Mouse (Mus musculus) skeletal muscle tissue, adult 2 months (tissue): ENCODE results near the gene Hist2h2ab.
"Not testable (repeated sequence)": the region's sequence is repeated elsewhere in the genome, so short reads cannot be mapped to it uniquely, and the experiment has no call there.

Source experiments
- DNase-seq: peaks from one replicate; pipeline ENCODE4 v3.0.0-alpha.2; 2012; ENCODE audit warnings: low read depth, low spot score

Hist2h2ab gene

DNA sequence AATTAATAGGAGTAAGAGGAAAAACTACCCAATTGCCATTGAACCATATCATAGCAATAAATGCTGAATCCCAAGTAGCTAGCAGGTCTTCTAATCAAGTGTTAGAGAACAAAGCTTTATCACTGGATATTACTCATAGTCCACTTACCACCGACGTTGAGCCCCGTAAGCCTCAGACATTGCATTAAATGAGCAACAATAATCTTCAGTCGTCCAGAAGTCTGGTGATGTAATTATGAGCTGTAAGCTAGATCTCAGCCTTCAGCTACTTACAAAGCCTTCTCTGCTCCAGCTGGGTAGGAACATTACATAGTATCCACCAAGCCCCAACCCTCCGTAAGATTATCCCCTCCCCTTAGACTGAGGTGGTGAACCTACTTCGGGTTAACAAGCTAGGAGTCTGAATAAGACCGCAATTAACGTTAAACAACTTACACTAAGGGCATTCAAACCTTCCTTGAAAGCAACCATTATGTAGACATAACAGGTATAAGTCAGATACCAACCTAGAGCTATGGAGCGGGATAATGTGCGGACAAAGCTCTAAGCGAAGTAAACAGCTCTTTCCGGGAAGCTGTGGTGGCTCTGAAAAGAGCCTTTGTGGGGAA, 18.3 kb downstream of the Hist2h2ab start:
- DNase-seq: no peak

DNA sequence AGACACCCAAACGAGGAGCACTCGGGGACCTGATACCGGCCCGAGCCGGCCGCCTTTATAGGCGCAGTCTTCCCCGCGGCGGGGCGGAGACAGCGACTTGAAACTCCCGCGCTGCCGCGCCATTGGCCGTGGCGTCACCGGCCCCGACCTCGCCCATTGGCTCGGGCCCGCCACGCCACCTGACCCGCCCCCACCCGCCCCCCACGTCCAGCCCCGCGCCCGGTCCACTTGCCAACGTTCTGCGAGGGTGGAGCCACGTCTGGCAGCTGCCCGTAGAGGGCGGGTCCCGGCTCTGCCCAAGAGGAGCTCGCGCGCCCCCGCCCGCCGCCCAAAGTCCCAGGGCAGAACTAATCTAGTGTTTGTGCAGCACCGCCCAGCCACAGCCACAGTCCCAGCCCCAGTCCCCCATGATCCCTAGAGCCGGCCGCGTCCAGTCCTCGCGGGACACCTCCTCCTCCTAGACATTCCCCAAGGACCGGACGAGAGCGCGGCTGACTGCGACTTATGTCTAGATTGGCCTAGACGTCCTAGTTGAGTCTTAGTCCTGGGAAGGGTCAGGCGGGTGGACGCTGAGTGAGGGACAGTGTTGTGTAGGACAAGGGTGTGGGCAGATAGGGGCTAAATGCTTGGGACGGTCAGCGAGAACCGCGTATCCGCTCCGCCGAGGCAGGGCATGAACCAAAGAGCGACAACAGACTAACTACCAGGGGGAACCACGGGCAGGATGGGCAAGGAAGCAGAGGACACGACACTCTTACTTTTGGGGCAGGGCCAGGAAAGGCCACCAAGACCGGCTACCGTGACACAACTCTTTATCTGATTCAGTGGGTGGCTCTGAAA, 19.5 kb downstream of the Hist2h2ab start, which contains the start of gene Hist2h3c2:
Hist2h3c2 (minus strand) TSS at position 174 of the 840 bp plus-strand sequence.
- DNase-seq: not testable (repeated sequence)

GRCm38 (mm10) chr3:96239949-96240798, 20.5 kb downstream of the Hist2h2ab start, which contains the start of gene Hist2h2aa2:
TSS of gene Hist2h2aa2 (minus strand) at chr3:96240276.
- peak; percentile 79 for DNase-seq

DNA sequence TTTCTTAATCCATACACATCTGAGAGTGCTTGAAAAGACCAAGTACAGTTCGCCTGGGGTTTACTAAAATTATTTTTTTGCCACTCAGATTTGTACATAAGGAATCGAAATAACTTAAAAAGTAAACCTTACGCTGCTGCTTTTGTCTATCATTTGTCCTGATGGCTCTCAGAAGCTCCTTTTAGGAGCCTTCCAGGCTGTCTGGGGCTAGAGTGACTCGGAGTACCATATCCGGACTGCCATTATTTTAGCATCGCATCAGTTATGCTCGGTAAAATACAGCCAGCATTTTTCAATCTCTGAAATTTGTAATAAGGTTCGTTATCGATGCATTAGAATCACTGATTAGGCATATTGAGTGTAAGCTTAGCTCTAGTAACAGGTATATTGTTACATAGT, 21.1 kb downstream of the Hist2h2ab start:
- no peak for DNase-seq

DNA sequence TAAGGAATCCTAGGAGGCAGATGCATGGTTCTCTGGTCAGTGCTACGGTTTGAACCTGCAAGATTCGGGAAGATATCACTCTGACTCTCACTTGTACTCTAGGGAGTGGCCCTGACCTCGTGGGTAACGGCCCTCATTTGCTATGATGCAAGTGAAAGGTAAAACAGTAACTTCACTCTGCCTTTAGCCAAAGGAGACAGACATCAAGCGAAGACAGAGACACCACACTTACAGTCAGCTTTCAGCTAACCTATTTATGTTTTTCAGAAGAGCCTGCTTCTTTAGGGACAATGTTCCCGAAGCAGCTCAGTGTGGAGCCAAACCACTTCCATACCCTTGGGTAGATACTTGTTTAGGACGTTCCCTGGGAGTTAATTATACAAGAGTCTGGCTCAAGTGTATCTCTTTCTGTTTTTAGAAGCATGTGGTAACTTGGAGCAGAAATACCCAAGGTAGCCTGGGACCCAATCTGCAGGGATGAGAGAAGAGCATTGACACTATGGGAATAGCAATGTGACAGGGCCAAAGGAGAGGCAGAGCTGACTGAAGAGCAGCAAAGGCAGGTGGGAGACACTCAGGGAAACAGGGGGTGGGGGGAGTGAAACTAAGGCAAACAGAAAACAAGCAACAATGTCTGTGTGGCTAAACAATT, 24.4 kb downstream of the Hist2h2ab start:
- peak; percentile 53 for DNase-seq

DNA sequence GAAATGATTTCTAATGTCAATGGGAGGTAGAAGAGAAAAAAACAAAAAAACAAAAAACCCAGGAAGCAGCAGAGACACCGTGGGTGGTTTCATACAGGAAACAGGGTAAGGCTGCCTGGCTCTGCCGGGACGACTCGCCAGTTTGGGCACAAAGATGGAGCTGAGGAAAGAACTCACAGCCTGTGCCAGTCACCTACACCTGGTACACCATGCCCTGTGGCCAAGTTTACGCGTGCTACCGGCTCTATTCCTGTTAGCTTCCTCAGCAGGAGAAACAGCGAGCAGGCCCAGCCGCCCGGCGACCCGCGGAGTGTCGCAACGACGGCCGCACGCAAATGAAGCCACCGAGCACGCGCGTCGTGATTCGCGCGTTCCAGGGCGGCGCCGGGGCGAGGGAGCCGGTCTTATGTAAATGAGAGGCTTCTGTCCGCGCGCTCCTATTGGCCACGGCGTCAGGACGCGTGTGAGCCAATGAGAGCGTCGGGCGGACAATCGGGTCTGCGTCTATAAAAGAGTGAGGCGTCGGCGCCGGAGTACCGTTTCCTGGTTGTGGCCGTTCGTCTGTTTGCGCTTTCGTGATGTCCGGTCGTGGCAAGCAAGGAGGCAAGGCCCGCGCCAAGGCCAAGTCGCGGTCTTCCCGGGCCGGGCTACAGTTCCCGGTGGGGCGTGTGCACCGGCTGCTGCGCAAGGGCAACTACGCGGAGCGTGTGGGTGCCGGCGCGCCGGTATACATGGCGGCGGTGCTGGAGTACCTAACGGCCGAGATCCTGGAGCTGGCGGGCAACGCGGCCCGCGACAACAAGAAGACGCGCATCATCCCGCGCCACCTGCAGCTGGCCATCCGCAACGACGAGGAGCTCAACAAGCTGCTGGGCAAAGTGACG, 25.6 kb downstream of the Hist2h2ab start, which contains the start of gene Hist2h2aa1:
Hist2h2aa1 (plus strand) TSS at position 495 of the 884 bp plus-strand sequence.
- DNase-seq: peak; percentile 88

DNA sequence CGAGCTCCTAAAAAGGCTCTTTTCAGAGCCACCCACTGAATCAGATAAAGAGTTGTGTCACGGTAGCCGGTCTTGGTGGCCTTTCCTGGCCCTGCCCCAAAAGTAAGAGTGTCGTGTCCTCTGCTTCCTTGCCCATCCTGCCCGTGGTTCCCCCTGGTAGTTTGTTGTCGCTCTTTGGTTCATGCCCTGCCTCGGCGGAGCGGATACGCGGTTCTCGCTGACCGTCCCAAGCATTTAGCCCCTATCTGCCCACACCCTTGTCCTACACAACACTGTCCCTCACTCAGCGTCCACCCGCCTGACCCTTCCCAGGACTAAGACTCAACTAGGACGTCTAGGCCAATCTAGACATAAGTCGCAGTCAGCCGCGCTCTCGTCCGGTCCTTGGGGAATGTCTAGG, 26.4 kb downstream of the Hist2h2ab start:
- DNase-seq: not testable (repeated sequence)

GRCm38 (mm10) chr3:96246427-96246856, 26.8 kb downstream of the Hist2h2ab start, which contains the start of gene Hist2h3c1:
TSS of gene Hist2h3c1 (plus strand) at chr3:96246685.
- DNase-seq: not testable (repeated sequence)

GRCm38 (mm10) chr3:96247356-96248140, 27.9 kb downstream of the Hist2h2ab start:
- no peak for DNase-seq

GRCm38 (mm10) chr3:96248141-96249033, 28.7 kb downstream of the Hist2h2ab start:
- DNase-seq: no peak

DNA sequence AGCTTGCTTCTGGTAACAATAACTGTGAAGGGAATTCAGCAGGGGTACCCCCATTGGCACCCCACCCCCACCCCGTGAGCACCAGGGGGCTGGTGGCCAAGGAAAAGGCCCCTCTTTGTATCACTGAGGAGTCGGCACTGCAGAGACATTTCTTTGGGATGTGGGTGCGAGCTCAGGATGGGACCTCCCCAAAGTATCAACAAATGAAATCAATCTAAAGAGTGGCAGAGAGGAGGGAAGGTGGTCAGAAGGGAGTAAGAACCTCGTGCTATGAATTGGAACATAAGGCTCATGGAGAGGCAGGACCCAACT, 29.3 kb downstream of the Hist2h2ab start:
- no peak for DNase-seq

GRCm38 (mm10) chr3:96250890-96251289, 31.2 kb downstream of the Hist2h2ab start:
- DNase-seq: no peak

- DNase-seq: no peak
Observed at GRCm38 (mm10) chr3:96251787-96252186, 32.1 kb downstream of the Hist2h2ab start.

DNA sequence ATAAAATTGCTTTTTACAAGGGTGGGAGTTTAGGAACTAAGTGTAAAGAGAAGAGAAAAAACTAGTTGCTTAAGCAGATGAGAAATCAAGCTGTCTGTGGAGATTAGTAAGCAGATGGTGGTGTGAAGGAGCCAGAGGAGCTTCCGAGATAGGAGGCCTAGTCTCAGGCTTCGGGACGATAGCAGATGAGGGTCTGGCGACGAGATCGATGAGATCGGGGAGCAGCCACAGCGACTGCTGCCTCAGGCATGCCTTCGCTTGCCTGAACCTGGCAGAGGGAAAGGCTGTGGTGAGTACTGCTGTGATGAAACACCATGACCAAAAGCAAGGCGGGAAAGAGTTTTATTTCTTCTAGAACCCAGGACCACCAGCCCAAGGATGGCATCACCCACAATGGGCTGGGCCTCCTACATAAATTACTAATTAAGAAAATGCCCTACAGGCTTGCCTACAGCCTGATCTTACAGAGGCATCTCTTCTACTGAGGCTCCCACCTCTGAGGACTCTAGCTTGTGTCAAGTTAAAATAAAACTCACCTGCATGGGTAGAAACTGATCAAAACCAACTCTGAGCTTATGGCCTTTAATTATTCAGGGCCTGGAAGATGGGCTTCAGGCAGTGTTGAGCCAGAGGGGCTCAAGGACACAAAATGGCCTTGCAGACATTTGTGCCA, 35.2 kb downstream of the Hist2h2ab start:
- DNase-seq: no peak

DNA sequence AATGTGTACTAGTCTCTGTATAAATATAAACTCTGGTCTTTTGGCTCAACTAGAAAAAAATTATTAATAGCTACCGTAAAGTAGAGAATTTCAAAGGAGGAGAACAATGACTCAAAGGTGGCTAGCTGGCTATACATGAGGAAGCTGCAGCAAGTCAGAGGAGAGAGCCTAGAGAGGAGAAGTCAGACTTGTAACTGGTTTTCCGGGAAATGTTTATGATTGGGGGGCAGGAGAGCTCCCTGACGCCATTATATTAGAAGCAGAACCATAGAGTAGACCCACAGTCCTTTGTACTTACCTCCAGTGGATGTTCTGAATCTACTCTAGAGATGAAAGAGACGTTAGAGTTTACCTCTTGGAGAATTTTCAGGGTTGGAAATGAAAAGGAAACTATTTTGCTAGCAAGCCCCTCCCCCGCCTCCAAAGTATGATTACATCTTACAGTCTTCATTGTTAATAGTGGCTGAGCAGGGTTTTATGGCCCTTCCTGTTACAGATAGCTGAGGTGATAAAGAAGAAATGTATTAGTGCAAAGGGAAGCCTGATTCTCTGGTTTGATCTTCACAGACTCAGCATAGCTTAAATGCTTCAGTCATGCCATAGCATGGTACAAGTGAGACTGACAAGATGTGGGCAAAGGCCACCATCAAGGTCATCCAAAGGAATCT, 36.4 kb downstream of the Hist2h2ab start:
- no peak for DNase-seq

GRCm38 (mm10) chr3:96257190-96257589, 37.5 kb downstream of the Hist2h2ab start:
- no peak for DNase-seq

DNA sequence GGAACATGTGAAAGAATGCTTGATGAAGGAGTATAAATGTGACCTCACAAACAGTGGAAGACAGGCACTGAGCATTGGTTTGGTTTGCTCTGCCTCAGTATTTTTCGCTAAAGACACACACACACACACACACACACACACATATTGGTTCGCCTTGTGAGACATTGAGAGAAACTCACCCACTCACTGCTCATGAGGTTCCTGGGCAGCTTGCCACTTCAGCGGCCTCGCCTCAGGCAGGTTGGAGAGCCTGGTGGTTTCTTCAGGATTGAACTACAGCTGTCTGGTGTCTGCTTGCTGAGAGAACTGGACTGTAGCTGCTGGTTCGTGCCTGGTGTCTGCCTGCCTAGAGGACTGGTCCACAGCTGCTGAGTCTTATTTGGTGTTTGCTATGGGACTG, 40.6 kb downstream of the Hist2h2ab start:
- DNase-seq: no peak
